Mouse (Mus musculus) skeletal muscle tissue, postnatal 0 days (tissue): ENCODE results near the gene Mon1b. TPM values are rescaled to one million over a fixed set of nuclear protein-coding genes. Genes with fewer than 3 reads are reported as not detected.

Source experiments
- polyA plus RNA-seq: library from polyadenylated mRNA; unstranded; fragments of >200 nt; fragmentation: Nextera tagmentation; extraction: Ambion mirVana; gene quantifications from 2 replicates; pipeline ENCODE4 v1.2.1, GENCODE M21; 2015

The Mon1b gene
- 1.7 and 1.8 TPM in 2 replicates for polyA plus RNA-seq

GRCm38 (mm10) chr8:113634670-113635591 is at the start of gene Mon1b:
Gene Mon1b (plus strand): TSS chr8:113635587.

GRCm38 (mm10) chr8:113642926-113643325 is 7.5 kb downstream of the Mon1b start, which contains the start of gene Syce1l:
Gene Syce1l (plus strand): TSS chr8:113643213.

Other genes starting within 250 kb of the Mon1b start
- gene Syce1l, start 7.6 kb downstream of the Mon1b start, polyA plus RNA-seq: not detected in 2 replicates
- gene Adamts18, start 213.2 kb downstream of the Mon1b start, polyA plus RNA-seq: 0.39 and 0.44 TPM in 2 replicates